Mouse (Mus musculus): ENCODE results near the gene Cadm1.

GRCm38 (mm10) chr9:47612894-47613412 is 83.0 kb downstream of the Cadm1 start:
- no peak for TF ChIP-seq POLR2A (IDR thresholded peaks at IDR 0.05; ENCODE audit: insufficient read depth, low read length)
- TF ChIP-seq CTCF (IDR thresholded peaks at IDR 0.05; ENCODE audit: low read depth, low read length), result no peak
- TF ChIP-seq EP300 (IDR thresholded peaks at IDR 0.05; ENCODE audit: insufficient read depth, low read depth, low read length), result no peak

Data from ES-Bruce4 (cell line).